In genomic region chr10:80738657-80739056, GRCm38 (mm10) we compare ENCODE assay signal across 17 mouse cellular contexts. TPM values are rescaled to one million over a fixed set of nuclear protein-coding genes. Genes with fewer than 3 reads are reported as not detected.
DNase-seq lines count a peak whose midpoint lies in the region; ATAC-seq and TF ChIP-seq lines count a peak whose summit lies in the region.
"Had no signal": no experiment of that assay in that cellular context is flagged by ENCODE, and none has a peak within 500 bp of the region (broad histone marks: within the 10 kb centered on the region; RNA-seq: fewer than 3 reads in every experiment).

No protein-coding gene starts in this region.

- H3K4me1 ChIP-seq in liver, embryonic 14.5 days (replicated peaks; ENCODE audit: control insufficient read depth in 2 of 2, insufficient read depth in 2 of 2, low read length in 1 of 2), result peaks cover 16 to 22% of the 10 kb centered on the region in 2 experiments
- peaks cover 27% of the 10 kb centered on the region for H3K4me1 ChIP-seq in liver, embryonic 11.5 days (replicated peaks; ENCODE audit: control insufficient read depth, insufficient read depth, low read length)

- TF ChIP-seq CTCF in gastrocnemius, adult 2 months (IDR thresholded peaks at IDR 0.05), result peak; percentile 37; the same call in 1 of the 2 replicates
- peak; percentile 25; the same call in 1 of the 2 replicates for TF ChIP-seq CTCF in liver, embryonic 14.5 days (IDR thresholded peaks at IDR 0.05; ENCODE audit: low read depth)

- H3K27ac ChIP-seq in gastrocnemius, adult 2 months, result no peak overlapping the region
- no peak overlapping the region for H3K27ac ChIP-seq in liver, embryonic 14.5 days
- H3K27ac ChIP-seq in liver, embryonic 11.5 days (ENCODE audit: low read depth, low read length), result no peak overlapping the region
- H3K27ac ChIP-seq: forebrain, embryonic 15.5 days; hindbrain, embryonic 14.5 days; kidney, embryonic 15.5 days had no signal

- no peaks in the 10 kb centered on the region for H3K9me3 ChIP-seq in liver, embryonic 14.5 days (ENCODE audit: control insufficient read depth, low read length)
- no peaks in the 10 kb centered on the region for H3K9me3 ChIP-seq in liver, embryonic 11.5 days (ENCODE audit: control insufficient read depth, low read length)
- H3K9me3 ChIP-seq: forebrain, embryonic 15.5 days; kidney, embryonic 15.5 days had no signal

- no peak overlapping the region for H3K4me2 ChIP-seq in liver, embryonic 14.5 days (ENCODE audit: low read depth)
- H3K4me2 ChIP-seq in liver, embryonic 11.5 days, result no peak overlapping the region
- H3K4me2 ChIP-seq: forebrain, embryonic 15.5 days; hindbrain, embryonic 14.5 days; kidney, embryonic 15.5 days; midbrain, embryonic 11.5 days had no signal

- no peak overlapping the region for H3K4me3 ChIP-seq in gastrocnemius, adult 2 months
- H3K4me3 ChIP-seq in liver, embryonic 14.5 days (ENCODE audit: insufficient read depth in 1 of 2, low read depth in 2 of 2, low read length in 2 of 2), result no peak overlapping the region
- H3K4me3 ChIP-seq in liver, embryonic 11.5 days (ENCODE audit: low read depth, low read length), result no peak overlapping the region
- H3K4me3 ChIP-seq: forebrain, embryonic 15.5 days; kidney, embryonic 15.5 days had no signal

- intact Hi-C loops in gastrocnemius, adult 2 months (cut with DNase I), result no loop called here

- no peak overlapping the region for H3K9ac ChIP-seq in liver, embryonic 14.5 days (replicated peaks)
- H3K9ac ChIP-seq in liver, embryonic 11.5 days (ENCODE audit: low read depth, low read length), result no peak overlapping the region
- H3K9ac ChIP-seq: forebrain, embryonic 15.5 days; hindbrain, embryonic 14.5 days; kidney, embryonic 15.5 days had no signal

- 47% methylated on average over 1 of the region's 1 CpGs for WGBS in liver, embryonic 14.5 days (ENCODE audit: insufficient replicate concordance)
- 65% methylated on average over 1 of the region's 1 CpGs for WGBS in liver, embryonic 11.5 days

- no peak for ATAC-seq in liver, embryonic 14.5 days (ENCODE audit: insufficient read depth)
- no peak for ATAC-seq in liver, embryonic 11.5 days (replicated peaks; ENCODE audit: low FRiP score)
- ATAC-seq in inflammation-experienced regulatory T-cells, adult 6 months, result no peak
- ATAC-seq: forebrain, embryonic 15.5 days had no signal

- no peak for DNase-seq in gastrocnemius, adult 2 months
- DNase-seq in gastrocnemius, adult 18-20 months (ENCODE audit: low spot score), result no peak
- DNase-seq in liver, embryonic 14.5 days (ENCODE audit: low read depth in 3 of 3, low spot score in 3 of 3), result no peak
- no peak for DNase-seq in liver, embryonic 11.5 days (ENCODE audit: low spot score)
- peak; percentile 44 for DNase-seq in A20 (ENCODE audit: low read depth, low spot score)
- peak; percentile 28 for DNase-seq in T-cell, adult 2 months (ENCODE audit: low spot score)
- no peak for DNase-seq in urinary bladder, postnatal 36 days (ENCODE audit: low spot score in 2 of 2)
- DNase-seq: adrenal gland, postnatal 25 days; cerebellum, postnatal 10 days; embryo, embryonic 11 days; heart, adult 18-20 months; heart, postnatal 14 days had no signal

- H3K27me3 ChIP-seq in liver, embryonic 14.5 days (ENCODE audit: control insufficient read depth, insufficient read depth, low read length), result no peaks in the 10 kb centered on the region
- no peaks in the 10 kb centered on the region for H3K27me3 ChIP-seq in liver, embryonic 11.5 days (replicated peaks; ENCODE audit: control insufficient read depth, insufficient read depth, low read length)
- H3K27me3 ChIP-seq: forebrain, embryonic 15.5 days; kidney, embryonic 15.5 days had no signal

- no peak for TF ChIP-seq EP300 in liver, embryonic 14.5 days (IDR thresholded peaks at IDR 0.05; ENCODE audit: low read depth)

- H3K36me3 ChIP-seq in liver, embryonic 14.5 days (replicated peaks; ENCODE audit: control insufficient read depth, insufficient read depth, low read depth), result no peaks in the 10 kb centered on the region; the same call in 1 of the 2 replicates
- peaks cover 4% of the 10 kb centered on the region; the same call in 1 of the 2 replicates for H3K36me3 ChIP-seq in liver, embryonic 11.5 days (ENCODE audit: control insufficient read depth, insufficient read depth, low read length)
- H3K36me3 ChIP-seq: forebrain, embryonic 15.5 days had no signal

RNA-seq across cellular contexts. Expression of gene Ap3d1, which starts 3.4 kb away (rescaled TPM):
- 10 to 100 TPM; 27.0 to 33.5 TPM for total RNA-seq in gastrocnemius, adult 2 months (2021)
- 10 to 100 TPM; 24.3 to 31.7 TPM for total RNA-seq in gastrocnemius, adult 18-20 months (2021)
- 24.5 and 26.2 TPM in 2 replicates for polyA plus RNA-seq in liver, embryonic 14.5 days (2012; rRNA removed)
- polyA plus RNA-seq in liver, embryonic 14.5 days (2014; fragmentation: Nextera tagmentation; extraction: Ambion mirVana), result 20.1 and 22.4 TPM in 2 replicates
- polyA plus RNA-seq in liver, embryonic 11.5 days (2014; fragmentation: Nextera tagmentation; extraction: Ambion mirVana), result 53.1 and 53.2 TPM in 2 replicates
- 10 to 100 TPM; 20.9 to 33.0 (median 29.8) TPM for polyA plus RNA-seq in inflammation-experienced regulatory T-cells, adult 6 months (2017; shearing (Covaris generic))

RNA-seq across cellular contexts. Expression of gene Dot1l, which starts 16.3 kb away (rescaled TPM):
- total RNA-seq in gastrocnemius, adult 2 months (2021), result 10 to 100 TPM; 19.9 to 23.1 TPM
- 10 to 100 TPM; 13.6 to 20.8 TPM for total RNA-seq in gastrocnemius, adult 18-20 months (2021)
- 11.5 and 11.6 TPM in 2 replicates for polyA plus RNA-seq in liver, embryonic 14.5 days (2012; rRNA removed)
- polyA plus RNA-seq in liver, embryonic 14.5 days (2014; fragmentation: Nextera tagmentation; extraction: Ambion mirVana), result 7.1 and 8.3 TPM in 2 replicates
- polyA plus RNA-seq in liver, embryonic 11.5 days (2014; fragmentation: Nextera tagmentation; extraction: Ambion mirVana), result 23.9 and 28.2 TPM in 2 replicates
- polyA plus RNA-seq in inflammation-experienced regulatory T-cells, adult 6 months (2017; shearing (Covaris generic)), result 10 to 100 TPM; 10.9 to 23.4 (median 15.3) TPM

RNA-seq across cellular contexts. Expression of gene Izumo4, which starts 36.7 kb away (rescaled TPM):
- 1 to 10 TPM; 2.6 to 3.0 TPM for total RNA-seq in gastrocnemius, adult 2 months (2021)
- total RNA-seq in gastrocnemius, adult 18-20 months (2021), result 1 to 10 TPM in 1 of 2 experiments, under 1 TPM in 1; 0.91 to 1.9 TPM
- 9.9 and 11.3 TPM in 2 replicates for polyA plus RNA-seq in liver, embryonic 14.5 days (2012; rRNA removed)
- polyA plus RNA-seq in liver, embryonic 14.5 days (2014; fragmentation: Nextera tagmentation; extraction: Ambion mirVana), result 4.0 and 6.0 TPM in 2 replicates
- polyA plus RNA-seq in liver, embryonic 11.5 days (2014; fragmentation: Nextera tagmentation; extraction: Ambion mirVana), result 5.7 and 6.8 TPM in 2 replicates
- polyA plus RNA-seq in inflammation-experienced regulatory T-cells, adult 6 months (2017; shearing (Covaris generic)), result 100 to 1,000 TPM in 2 of 3 experiments, 10 to 100 TPM in 1; 71.4 to 109 (median 107) TPM

RNA-seq across cellular contexts. Expression of gene Mob3a, which starts 36.9 kb away (rescaled TPM):
- 1 to 10 TPM; 4.9 to 5.5 TPM for total RNA-seq in gastrocnemius, adult 2 months (2021)
- 1 to 10 TPM; 2.3 to 4.1 TPM for total RNA-seq in gastrocnemius, adult 18-20 months (2021)
- polyA plus RNA-seq in liver, embryonic 14.5 days (2012; rRNA removed), result 13.0 and 15.8 TPM in 2 replicates
- 14.2 and 16.0 TPM in 2 replicates for polyA plus RNA-seq in liver, embryonic 14.5 days (2014; fragmentation: Nextera tagmentation; extraction: Ambion mirVana)
- 56.7 and 57.3 TPM in 2 replicates for polyA plus RNA-seq in liver, embryonic 11.5 days (2014; fragmentation: Nextera tagmentation; extraction: Ambion mirVana)
- polyA plus RNA-seq in inflammation-experienced regulatory T-cells, adult 6 months (2017; shearing (Covaris generic)), result 100 to 1,000 TPM; 190 to 248 (median 240) TPM

RNA-seq across cellular contexts. Expression of gene Sf3a2, which starts 59.3 kb away (rescaled TPM):
- total RNA-seq in gastrocnemius, adult 2 months (2021), result 10 to 100 TPM; 28.9 to 29.1 TPM
- 10 to 100 TPM; 27.3 to 27.6 TPM for total RNA-seq in gastrocnemius, adult 18-20 months (2021)
- polyA plus RNA-seq in liver, embryonic 14.5 days (2012; rRNA removed), result 26.1 and 35.6 TPM in 2 replicates
- 36.1 and 40.7 TPM in 2 replicates for polyA plus RNA-seq in liver, embryonic 14.5 days (2014; fragmentation: Nextera tagmentation; extraction: Ambion mirVana)
- 116 and 121 TPM in 2 replicates for polyA plus RNA-seq in liver, embryonic 11.5 days (2014; fragmentation: Nextera tagmentation; extraction: Ambion mirVana)
- 10 to 100 TPM; 12.1 to 22.6 (median 17.8) TPM for polyA plus RNA-seq in inflammation-experienced regulatory T-cells, adult 6 months (2017; shearing (Covaris generic))

Comparison
In these comparisons a context has a peak if more than half of its experiments do, and no peak if none do; other contexts are left out.
1. DNase-seq: peak in A20 (single experiment) and T-cell, adult 2 months (single experiment); none in gastrocnemius, adult 2 months (single experiment), gastrocnemius, adult 18-20 months (single experiment), liver, embryonic 14.5 days (0 of 3), liver, embryonic 11.5 days (single experiment) and urinary bladder, postnatal 36 days (0 of 2).